Mouse (Mus musculus): ENCODE measurements around the gene Vmac. TPM values are rescaled to one million over a fixed set of nuclear protein-coding genes. Genes with fewer than 3 reads are reported as not detected.

Gene Vmac
- total RNA-seq, 4 experiments from 2014 or later = 3.2 to 7.1 (median 6.0) TPM

DNA sequence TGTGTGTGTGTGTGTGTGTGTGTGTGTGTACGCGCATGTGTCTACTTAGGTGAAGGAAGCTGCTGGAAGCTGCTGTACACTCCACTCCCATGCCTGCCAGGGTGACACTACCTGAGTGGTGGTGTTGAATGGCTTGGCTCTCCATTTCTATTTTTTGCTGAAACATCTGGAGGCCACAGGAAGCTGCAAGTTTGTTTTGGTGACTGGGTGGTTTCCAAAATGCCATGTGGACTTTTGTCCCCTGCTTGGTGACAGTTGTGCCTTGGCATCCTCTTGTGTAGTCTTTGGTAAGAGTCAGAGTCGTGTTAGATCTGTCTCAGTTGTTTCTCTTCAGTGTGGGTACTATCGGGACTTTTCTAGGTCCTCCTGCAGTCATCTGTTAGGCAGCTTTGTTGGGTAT is 31.0 kb downstream of the Vmac start:
- DNase-seq (ENCODE audit: low spot score) = no peak

DNA sequence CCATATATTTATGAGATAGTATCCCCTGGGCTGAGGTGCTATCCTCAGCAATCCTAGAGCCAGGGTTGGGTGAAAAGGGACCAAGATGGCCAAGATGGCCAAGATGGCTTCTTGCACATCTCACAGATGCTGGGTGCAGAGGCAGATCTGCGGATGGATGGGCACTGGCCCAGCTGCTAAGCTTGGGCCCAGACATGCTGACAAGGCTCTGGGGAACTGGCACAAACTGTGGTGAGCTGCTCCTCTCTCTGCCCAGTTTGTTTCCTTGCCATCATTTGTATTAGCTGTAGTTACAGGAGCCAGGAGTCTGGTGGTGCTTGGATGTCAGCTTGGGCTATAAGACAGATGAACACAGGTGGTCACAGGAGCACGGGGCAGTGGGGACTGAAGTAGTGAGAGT is 33.2 kb downstream of the Vmac start:
- DNase-seq (ENCODE audit: low spot score) = no peak

DNA sequence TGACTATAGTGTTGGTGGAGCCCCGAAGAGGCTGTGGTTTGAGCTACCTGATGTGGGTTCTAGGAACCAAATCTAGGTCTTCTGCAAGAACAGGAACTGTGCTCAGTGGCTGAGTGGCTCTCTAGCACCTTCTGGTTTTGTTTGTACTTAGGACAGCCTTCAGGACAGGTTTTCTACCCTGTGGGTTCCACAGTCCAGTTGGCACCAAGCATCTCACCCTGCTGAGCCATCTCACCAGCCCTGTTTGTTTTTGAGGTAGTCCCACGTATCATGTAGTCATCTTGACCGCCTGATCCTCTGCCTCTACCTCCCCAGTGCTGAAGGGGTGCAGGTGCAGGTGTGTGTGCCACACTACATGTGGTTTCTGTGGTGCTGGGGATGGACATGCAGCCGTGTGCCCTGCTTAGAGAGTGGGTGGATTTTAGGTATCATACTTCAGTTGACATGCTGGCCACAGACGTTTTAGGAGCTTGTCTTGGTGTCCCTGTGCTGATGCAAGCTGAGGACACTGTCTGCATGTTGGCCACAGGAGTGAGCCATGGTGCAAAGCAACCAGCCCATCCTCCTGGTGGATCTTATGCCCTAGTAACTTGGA is 34.2 kb downstream of the Vmac start:
- DNase-seq (ENCODE audit: low spot score) = no peak

DNA sequence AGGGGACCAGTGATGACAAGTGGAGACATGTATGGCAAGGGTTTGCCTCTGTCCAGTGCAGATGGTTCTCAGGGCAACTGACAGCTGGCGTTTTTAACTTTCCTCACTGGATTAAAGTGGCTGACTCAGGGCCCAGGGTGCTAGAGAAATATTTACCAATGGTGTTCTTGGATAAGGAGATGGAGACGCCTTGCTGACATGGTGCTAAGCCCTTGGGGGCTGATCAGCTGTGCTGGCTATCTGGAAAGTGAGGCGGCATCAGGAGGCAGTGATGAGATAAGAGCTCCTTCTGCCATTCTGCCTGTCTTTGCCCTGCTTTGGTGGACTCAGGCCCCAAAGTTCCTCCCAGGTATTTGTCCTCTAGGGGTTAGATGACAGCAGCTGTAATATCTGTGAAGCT is 34.9 kb downstream of the Vmac start:
- no peak for DNase-seq (ENCODE audit: low spot score)

DNA sequence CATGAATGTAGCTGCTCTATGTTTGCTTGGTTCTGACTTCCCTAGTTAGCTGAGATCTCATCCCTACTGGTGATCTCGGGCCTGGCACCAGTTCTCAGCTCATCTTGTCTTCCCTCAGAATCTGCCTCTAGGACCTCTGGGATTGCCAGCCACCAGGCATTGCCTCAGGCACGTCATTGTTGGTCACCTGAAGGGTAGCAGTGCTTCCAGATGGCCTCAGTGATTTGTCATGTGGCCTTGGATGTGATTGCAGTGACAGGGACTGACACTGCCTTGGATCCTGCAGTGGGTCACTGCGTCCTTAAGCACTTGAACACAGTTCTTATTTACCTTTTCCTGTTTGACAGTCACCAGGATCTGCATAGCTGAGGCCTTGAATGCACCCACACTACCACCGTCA is 36.0 kb downstream of the Vmac start:
- no peak for DNase-seq (ENCODE audit: low spot score)

DNA sequence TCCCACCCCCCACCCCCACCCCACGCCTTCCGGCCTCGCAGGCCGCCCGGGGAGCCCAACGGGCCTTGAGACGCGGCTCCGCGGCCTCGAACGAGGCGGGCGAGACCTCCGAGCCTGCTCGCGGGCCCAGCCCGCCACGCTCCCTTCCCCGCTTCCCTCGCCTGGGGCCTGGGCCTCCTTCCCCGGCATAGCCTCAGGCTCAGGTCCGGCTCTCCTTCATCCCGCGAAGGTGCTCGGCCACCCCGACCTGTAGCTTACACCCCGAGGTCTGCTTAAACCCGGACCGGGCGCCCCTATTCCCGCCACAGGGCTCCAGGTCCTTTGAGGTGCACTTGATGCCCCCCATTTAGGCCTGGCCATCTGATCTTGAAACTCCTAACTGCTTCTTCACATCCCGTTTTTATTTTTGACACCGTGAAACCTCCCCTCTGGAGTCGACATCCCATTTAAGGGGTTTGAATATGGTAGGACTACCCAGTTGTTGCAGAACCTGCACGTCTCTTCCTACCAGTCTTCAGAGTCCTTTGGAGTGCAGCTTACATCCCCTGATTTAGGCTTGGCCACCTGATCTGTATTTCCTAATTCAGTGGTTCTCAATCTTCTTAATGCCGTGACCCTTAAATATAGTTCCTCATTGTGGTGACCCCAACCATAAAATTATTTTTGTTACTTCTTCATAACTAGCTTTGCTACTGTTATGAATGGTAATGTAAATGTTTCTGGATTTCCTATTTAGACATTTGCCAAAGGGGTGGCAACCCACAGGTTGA is 44.0 kb downstream of the Vmac start:
- no peak for DNase-seq (ENCODE audit: low spot score)

DNA sequence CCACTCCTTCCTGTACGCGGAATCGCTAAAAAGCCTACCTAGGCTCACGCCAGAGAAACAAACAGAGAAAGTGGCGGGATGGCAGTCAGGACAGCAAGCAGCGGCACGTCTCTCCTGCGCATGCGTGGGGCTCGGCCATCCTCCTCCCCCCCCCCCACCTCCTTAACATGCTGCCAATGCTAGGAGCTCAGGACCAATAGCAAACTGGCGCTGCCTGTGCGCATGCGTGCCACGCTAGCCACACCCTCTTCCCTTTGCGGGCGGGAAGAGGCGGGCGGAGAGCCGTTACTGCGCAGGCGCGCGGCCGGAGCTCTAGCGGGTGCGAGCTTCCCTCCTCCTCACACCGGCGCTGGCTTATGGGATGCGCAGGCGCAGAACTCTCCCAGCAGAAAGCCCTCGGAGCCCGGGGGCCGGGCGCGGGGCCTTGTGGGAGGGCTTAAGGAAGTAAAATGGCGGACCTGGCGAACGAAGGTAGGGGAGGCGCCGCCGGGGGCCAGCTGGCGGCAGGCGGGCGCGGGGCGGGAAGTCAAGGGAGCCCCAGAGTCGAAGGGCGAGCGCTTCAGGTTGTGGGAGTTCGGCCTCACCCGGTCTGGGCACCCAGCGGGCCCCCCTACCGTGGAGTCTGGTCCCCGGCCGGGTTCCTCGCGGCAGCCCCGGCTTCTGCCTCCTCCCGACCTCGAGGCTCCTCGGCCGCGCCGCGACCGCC is 44.7 kb downstream of the Vmac start, which contains the start of gene Ranbp3:
Gene Ranbp3, plus strand, starts transcription at position 354 of the 706 bp plus-strand sequence.
- DNase-seq (ENCODE audit: low spot score) = peak; percentile 98

DNA sequence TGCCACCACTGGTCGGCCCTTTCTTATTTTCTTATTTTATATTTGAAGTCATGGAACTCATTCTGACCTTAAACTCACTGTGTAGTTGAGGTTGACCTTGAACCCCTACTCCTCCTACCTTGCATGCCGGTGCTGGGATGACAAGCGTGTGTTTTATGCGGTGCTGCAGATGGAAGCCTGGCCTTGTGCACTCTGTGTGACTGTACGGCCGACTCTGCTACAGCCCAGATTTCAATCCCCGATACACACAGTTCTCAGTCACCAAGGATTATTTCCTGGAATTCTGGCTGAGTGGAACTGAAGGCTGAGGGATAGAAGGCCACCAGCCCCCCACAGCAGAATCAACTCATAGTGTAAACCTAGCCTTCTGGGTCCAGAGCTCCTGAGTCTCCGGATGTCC is 48.1 kb downstream of the Vmac start:
- DNase-seq (ENCODE audit: low spot score) = no peak

DNA sequence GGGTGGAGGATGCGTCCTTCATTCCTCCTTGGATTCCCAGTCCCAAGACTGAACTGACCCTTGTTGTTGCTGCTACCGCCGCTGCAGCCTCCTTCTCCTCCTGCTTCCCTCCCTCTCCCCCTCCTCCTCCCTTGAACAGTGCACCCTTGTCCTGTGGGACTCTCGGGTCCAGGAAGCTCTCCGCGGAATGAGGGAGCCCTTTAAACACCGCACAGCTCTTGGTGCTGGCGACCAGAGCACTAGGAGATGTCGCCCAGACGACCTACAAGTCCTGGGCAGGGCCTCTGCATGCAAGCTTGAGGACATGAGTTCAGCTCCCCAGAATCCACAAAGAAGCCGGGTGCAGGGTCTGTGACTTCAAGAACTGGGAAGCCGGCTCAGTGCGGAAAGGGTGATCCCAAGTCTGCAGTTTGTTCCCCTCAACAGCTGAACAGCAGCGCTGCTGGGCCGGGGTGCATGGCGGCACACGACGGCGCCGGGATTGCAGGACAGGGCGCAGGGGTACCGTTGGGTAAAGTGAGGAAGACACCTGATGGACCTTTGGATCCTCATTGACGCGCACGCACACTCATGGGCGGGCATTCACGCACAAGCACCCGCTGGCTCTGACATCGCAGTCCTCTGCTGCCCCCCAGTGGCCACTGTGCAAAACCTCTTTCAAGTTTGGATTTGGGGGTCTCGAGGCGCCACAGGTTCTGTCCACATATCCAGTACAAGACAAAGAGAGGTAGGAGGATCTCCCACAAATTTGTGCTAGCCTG is 49.3 kb downstream of the Vmac start:
- DNase-seq (ENCODE audit: low spot score) = peak; percentile 78

DNA sequence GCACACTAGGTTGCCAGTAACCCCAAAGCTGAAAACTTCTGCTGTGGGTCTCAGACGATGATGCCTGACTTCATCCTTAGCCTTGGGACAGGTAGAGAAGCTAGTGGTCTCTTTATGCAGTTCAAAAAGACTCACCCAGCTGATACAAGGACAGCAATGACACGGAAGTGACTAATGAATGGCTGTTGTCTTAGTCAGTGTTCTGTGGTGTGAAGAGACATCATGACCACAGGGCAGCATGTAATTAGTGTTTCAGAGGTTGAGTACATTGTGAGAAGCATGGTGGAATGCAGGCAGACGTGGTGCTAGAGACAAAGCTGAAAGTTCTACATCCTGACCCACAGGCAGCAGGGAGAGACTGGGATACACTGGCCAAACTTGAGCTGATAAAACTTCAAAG is 50.2 kb downstream of the Vmac start:
- no peak for DNase-seq (ENCODE audit: low spot score)

DNA sequence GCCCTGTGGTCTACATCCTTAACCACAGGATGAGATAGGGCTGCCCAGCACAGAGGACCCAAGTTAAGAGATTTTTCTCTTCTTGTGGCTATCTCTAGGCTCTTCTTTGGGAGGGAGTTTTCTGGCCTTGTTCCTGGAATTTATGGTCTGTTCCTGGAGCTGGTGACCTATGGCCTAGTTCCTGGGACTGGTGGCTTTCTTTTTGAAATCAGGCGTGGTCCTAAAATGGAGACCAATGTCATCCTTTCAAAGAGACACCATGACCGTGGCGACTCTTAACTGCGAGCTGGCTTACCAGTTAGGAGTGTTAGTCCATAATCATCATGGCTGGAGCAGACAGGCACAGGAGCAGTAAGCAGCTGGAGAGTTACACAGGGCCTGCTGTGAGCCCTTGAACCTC is 51.4 kb downstream of the Vmac start:
- no peak for DNase-seq (ENCODE audit: low spot score)

DNA sequence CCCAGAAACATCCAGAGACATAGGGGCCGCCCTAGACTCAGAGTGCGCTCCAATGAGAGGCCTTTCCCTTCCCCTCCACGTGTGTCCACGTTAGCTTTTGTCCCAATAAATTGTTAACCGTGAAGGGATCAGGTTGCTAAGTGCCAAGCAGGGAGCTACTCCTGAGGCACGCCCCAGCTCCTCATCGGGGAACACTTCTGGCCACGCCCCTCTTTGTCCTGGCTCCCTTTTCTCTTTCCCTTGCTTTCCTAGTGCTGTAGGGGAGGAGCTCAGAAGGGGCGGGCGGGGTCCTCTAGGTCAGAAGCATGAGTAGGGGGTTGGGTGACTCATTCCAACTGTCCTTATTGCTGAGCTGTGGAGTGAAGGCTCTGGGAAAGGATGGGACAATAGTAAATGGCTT is 53.5 kb downstream of the Vmac start:
- no peak for DNase-seq (ENCODE audit: low spot score)

Other genes with a start within 250 kb of the Vmac start
- 10 to 100 TPM; 54.3 to 66.4 (median 60.0) TPM for gene Ptprs, start 241.5 kb downstream of the Vmac start, total RNA-seq (2022)
- not detected for gene Znrf4, start 205.6 kb downstream of the Vmac start, total RNA-seq (2022)
- gene Gm20219, start 163.6 kb downstream of the Vmac start, total RNA-seq (2022) = under 1 TPM in 3 of 4 experiments, not detected in 1; 0.20 to 0.28 (median 0.22) TPM
- gene Safb2, start 133.4 kb downstream of the Vmac start, total RNA-seq (2022) = 10 to 100 TPM; 36.9 to 48.4 (median 41.5) TPM
- 10 to 100 TPM; 55.6 to 70.7 (median 66.7) TPM for gene Safb, start 133.2 kb downstream of the Vmac start, total RNA-seq (2022)
- gene 2410015M20Rik, start 108.3 kb downstream of the Vmac start, total RNA-seq (2022) = 100 to 1,000 TPM; 313 to 386 (median 356) TPM
- 100 to 1,000 TPM; 697 to 769 (median 735) TPM for gene Rpl36, start 104.6 kb downstream of the Vmac start, total RNA-seq (2022)
- 100 to 1,000 TPM; 124 to 136 (median 125) TPM for gene Lonp1, start 91.1 kb downstream of the Vmac start, total RNA-seq (2022)
- under 1 TPM in 2 of 4 experiments, not detected in 2; 0.16 TPM for gene Catsperd, start 89.9 kb downstream of the Vmac start, total RNA-seq (2022)
- 10 to 100 TPM; 33.8 to 39.3 (median 37.5) TPM for gene Ranbp3, start 44.7 kb downstream of the Vmac start, total RNA-seq (2022)
- gene Ndufa11, start 255 bp downstream of the Vmac start, total RNA-seq (2022) = 100 to 1,000 TPM; 804 to 980 (median 857) TPM
- 10 to 100 TPM; 22.4 to 26.7 (median 24.6) TPM for gene Nrtn, start 39.5 kb upstream of the Vmac start, total RNA-seq (2022)
- 10 to 100 TPM; 15.6 to 18.5 (median 16.6) TPM for gene Dus3l, start 46.7 kb upstream of the Vmac start, total RNA-seq (2022)
- under 1 TPM; 0.31 to 0.60 (median 0.43) TPM for gene Prr22, start 52.2 kb upstream of the Vmac start, total RNA-seq (2022)
- 1 to 10 TPM; 1.6 to 3.5 (median 2.7) TPM for gene Rfx2, start 113.0 kb upstream of the Vmac start, total RNA-seq (2022)
- gene Acsbg2, start 156.4 kb upstream of the Vmac start, total RNA-seq (2022) = not detected
- not detected for gene 1700061G19Rik, start 157.5 kb upstream of the Vmac start, total RNA-seq (2022)
- 10 to 100 TPM; 23.3 to 26.9 (median 26.4) TPM for gene Mllt1, start 217.4 kb upstream of the Vmac start, total RNA-seq (2022)